Mouse (Mus musculus) gastrocnemius, postnatal 36 days (tissue): ENCODE results near the gene Lrrn1. TPM values are rescaled to one million over a fixed set of nuclear protein-coding genes. Genes with fewer than 3 reads are reported as not detected.

Source experiments
- DNase-seq, 2 experiments: peaks; one replicate each; pipeline ENCODE4 v3.0.0; 2022
- intact Hi-C: fragments of 180-260 bp; cut with DNase I; formaldehyde crosslinking; loops from one replicate; pipeline ENCODE4 v1.15.1; 2025
- long read RNA-seq, 2 experiments: library from polyadenylated mRNA; stranded (forward); transcript quantifications; one replicate each; pipeline ENCODE4 v2.0.0; 2021
- total RNA-seq, 2 experiments: library from RNA; stranded (reverse); gene quantifications; 2 replicates each; pipeline ENCODE4 v1.2.3; 2021

The Lrrn1 gene
- total RNA-seq = 1 to 10 TPM; 6.1 to 7.3 TPM
- long read RNA-seq, experiment 1, partial matches to known transcripts = 0 of 3 reads
- long read RNA-seq, experiment 1, other reads (novel, unspliced or antisense) = 1 of 3 reads
- long read RNA-seq, experiment 2, partial matches to known transcripts = 0 of 6 reads
- long read RNA-seq, experiment 2, other reads (novel, unspliced or antisense) = 2 of 6 reads

DNA sequence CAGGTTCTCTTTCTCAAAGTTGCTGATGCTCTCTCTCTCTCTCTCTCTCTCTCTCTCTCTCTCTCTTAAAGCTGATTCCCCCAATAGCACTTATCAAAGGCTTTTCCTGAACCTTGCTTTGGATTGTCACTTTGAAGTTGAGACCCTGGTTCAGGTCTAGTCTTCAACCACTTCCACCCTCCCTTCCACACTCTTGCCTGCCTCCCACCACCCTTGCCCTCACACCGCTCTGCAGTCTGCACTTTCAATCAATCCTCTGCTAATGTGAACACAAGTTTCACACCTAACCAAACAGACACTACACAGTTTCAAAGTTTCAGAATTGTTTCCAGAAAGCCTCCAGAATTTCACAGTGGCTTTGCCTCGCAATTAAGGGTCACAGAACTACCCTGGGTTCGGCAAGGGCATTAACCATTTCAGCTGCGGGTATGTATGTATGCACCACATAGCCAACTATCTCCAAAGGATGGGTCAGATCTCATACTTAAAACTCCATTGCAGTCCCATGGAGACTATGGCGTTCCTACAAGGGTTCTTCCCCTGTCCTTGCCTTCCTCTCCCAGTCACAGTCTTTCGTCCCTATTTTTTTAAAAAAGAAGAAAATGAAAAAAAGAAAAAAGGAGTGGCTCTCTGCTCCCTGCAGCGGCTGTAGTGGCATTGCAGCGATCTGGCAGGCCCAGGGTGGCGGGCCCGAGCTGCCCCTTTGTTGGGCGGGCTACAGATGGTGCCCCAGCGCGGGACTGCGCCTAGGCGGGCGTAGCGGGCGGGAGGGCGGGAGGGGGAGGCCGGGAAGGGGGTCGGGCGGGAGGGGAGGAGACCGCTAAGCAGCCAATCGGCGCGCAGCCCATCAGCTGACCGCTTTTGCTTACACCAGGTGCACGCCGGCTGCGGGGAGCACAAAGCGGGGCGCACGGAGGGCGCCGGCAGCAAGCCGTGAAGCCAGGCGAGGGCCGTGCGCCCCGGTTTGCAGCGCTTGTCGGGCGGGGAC, at the start of gene Lrrn1:
TSS of gene Lrrn1 (plus strand) at position 892 of the 988 bp plus-strand sequence.
- DNase-seq = peak in 1 of 2 experiments; percentile 12
- intact Hi-C loops = no loop called here

DNA sequence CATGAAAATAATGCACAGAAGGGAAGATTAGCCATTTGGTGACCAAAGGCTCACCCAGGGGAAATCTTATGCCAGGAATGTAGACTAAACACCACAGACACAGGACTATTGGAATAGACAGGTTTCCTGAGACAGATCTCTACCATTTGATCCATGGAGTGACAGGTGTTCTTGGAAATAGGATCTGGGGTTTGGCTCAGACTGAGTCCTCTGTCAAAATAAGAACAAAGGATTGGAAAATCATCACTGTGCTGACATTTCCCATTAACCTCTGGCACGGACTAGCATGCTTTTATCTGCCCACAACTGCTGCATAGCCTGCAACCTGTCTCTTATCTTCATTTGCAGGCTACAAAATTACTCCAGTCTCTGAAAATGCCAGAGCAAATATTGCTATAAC, 35.1 kb upstream of the Lrrn1 start:
- DNase-seq = no peak
- intact Hi-C loops = no loop called here

DNA sequence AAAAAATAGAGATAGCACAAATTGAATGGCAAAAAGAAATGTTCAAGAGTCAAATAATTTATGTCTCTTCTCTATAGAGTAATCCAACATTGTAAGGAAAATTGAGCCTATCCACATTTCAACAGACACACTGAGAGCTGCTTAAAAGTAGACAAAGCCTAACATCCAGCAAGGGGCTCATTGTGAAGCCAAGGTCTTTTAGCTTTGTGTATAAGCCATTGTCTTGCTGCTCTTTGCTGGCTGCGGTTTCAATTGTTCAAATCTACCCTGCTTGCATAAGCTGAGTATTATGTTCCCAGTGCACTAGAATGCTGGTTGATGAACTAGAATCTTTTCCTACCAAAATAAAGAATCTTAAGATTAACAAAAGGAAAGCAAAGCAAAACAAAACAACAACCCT, 33.7 kb upstream of the Lrrn1 start:
- DNase-seq = no peak
- intact Hi-C loops = no loop called here

DNA sequence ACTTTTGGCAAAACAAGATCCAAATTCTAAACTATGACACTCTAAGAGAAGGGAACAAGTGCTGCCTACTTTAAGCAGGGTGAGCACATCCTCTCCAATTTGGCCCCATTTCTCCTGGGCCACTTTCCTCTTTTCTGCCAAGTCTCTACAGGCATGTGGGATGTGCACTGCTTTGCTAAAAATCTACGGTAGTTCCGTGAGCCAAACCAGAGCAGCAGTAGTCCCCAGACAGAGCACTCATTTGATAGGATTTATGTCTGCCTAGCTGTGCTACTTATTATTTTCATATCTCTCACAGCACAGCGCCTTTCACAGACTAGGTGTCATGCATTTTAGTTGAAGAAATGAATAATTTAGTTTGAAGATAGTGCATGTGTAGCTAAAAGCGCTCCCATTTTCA, 15.9 kb upstream of the Lrrn1 start:
- intact Hi-C loops = no loop called here
- no peak for DNase-seq

DNA sequence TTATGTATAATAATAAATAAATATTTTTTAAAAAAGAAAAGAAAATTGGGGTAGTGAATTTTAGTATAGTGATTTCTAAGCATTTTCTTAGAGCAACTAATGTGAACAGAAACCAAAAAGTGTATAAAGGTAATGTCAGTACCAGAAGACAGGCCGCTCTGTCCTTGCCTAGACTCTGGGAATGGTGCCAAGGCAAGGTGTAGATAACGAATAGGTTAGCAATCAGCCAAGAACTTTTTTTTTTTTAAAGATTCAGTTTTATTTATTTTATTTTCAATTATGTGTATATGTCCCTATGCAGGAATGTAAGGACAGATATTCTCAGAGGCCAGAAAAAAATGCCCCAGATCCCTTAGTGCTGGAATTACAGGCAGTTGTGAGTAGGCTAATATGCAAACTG, 5.6 kb upstream of the Lrrn1 start:
- intact Hi-C loops = no loop called here
- no peak for DNase-seq

DNA sequence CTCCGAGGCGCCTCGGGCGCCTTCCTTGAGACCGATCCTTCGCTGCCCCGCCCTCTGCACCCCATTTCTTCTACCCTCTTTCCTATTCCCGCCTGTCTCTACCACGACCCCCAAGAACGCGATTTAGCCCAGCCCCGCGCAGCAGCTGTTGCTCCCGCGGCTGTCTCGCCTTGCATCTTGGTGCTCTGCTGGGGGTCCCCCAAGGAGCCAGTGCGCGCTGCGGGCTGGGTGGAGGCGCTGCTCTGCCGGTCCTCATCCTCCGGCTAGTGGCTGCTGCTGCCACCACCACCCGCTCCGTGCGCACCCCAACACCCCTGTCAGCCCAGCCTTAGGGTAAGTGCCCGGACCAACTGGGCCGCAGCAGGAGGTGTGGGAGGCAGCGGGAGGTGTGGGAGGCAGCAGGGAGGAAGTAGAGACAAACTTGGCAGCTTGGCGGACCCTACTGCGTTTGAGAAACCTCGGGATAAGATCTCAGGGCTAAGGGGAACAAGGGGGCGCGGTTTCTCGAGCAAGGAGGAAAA, 403 bp downstream of the Lrrn1 start:
- DNase-seq = peak in 1 of 2 experiments; percentile 12
- intact Hi-C loops = no loop called here

DNA sequence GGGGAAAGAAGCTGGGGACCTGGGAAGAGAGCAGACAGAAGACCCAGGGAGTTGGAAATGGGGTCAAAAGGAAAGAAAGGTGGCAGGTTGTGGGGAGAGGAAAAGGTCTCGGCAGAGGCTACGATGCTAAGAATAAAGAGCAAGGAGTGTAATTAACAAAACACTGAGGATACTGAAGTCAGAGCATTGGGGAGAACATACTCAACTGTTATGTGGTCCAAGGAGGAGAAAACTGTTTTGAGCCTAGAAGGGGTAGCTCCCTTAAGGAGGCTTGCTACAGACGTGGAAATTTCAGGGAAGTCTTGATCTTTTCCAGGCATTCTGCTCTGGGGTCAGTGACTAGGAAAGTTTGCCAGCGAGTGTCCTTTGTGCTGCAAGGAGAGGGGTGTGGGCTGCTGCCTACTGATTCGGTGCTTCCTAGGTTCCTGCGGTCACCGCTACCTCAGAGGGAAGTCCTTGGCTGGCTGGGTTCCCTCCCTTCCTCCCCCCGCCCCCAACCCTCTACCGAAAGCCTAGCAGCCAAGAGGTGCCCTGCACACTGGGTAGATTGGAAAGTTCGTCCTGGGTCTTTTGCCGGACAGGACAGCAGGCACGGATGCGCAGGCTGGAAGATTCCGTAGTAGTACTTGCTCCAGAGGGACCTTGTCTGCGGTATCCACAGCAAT, 1.2 kb downstream of the Lrrn1 start:
- intact Hi-C loops = no loop called here
- DNase-seq = no peak

DNA sequence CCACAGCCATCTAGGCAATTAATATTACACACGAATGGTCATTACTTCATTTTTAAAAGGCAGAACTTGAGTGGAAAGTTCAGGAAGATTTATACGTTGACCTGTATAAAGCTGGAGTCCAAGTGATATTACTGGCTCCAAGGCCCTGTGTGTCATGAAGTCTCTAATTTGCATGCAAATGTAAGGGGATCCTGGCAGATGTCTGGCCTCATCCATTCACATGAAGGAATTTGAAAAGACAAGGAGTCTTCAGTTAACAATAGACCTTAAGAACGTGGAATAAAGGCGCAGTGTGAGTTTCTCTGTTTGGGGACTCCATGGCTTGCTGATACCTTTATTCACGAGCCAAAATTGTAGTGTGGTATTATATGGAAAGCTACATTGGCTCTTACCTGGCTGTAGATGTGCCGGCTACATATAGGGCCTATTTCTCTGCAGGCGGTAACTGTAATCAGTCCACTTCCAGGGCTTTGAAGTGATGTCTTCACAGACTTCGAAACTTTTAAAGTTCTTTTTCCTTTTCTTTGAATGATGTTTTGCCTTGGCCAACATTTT, 2.0 kb downstream of the Lrrn1 start:
- DNase-seq = no peak
- intact Hi-C loops = no loop called here

DNA sequence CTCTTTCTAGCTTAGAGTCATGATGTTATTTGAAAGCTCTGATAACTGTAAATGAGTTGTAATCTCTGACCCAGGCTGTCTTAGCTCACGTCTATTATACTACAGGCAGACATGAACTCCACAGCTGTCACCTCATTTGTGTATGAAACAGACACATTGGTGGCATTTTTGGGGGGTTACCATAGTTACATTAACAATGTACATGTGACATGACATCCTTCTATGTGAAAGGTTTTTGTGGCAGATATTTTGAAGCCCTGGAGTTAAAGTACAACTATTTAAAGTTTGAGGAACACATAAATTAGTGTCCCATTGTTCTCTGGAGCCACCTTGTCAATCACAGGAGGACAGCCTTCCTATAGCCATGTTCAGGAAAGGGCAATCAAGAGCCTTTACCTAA, 5.0 kb downstream of the Lrrn1 start:
- DNase-seq = no peak
- intact Hi-C loops = no loop called here

DNA sequence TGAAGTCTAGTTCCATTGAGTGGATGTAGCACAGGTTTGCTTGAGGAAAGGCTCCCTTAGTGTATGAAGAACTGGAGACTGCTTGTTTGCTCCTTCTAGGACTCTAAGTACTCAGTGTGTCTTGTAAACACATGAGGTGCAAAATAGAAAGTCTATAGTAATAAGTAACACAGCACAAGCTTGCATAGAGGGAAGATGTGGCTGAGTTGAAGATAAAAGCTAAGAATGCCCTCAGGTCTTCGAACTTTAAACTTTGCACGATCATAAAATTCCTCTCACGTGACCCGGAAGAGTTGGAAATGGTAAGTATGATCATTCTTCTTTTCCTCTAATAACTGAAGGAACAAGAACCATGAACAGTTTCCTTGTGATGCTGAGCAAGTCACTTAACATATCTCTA, 7.1 kb downstream of the Lrrn1 start:
- no peak for DNase-seq
- intact Hi-C loops = no loop called here

DNA sequence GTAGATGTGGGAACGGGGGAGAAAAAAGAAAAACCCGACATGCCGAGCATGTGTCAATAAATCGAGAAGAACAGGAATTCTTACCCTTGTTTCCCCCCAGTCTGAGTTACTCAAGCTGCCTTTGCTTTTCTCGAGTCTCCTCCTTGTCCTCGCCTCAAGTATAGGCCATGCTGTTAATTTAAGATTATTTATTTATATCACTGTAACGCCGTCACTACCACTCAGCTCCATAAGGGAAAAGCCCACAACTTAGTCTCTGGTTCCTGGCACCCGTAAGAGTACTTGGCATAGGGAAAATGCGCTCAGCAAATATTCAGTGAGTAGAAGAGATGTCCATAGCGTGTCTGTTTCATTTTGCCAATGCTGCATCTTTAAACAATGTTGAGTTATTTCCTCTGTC, 11.7 kb downstream of the Lrrn1 start:
- intact Hi-C loops = no loop called here
- no peak for DNase-seq

- no peak for DNase-seq
- intact Hi-C loops = no loop called here
Observed at GRCm38 (mm10) chr6:107541918-107542317, 12.3 kb downstream of the Lrrn1 start.

- no peak for DNase-seq
- intact Hi-C loops = no loop called here
Observed at GRCm38 (mm10) chr6:107546272-107546671, 16.7 kb downstream of the Lrrn1 start.

DNA sequence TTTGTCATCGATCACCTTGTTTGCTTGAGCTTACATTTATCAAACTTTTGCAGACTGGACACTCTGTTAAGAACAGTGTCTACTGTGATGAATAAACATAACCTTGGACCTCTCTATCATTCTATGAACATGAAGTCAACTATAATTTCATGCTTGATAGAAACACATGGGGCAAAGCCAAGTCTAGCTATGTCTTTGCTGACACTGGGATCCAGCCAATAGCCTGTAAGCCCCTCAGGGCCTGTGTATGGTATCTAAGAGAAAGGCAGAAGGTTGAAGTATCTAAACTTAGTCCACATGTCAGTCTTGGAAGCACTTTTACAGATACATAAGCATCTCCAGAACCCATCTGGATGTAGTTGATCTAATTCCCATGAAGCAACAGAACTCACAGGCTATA, 22.9 kb downstream of the Lrrn1 start:
- intact Hi-C loops = no loop called here
- no peak for DNase-seq

DNA sequence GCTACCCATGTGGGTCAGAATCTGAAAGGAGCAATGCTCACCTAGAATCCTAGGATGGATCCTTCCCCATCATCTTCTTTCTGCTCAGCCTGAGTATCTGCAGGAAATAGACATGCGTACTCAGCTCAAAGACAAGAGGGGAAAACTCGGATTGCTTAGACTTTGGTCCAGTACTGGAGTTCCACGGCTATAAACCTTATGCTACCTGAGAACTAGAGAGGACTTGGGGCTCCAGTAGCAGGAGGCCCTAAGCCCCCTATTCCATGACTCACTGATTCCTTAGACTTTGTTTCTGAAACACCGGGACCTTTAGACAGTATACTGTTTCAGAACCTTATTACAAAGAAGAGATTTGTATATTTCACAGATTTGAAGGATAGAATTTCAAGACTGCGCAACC, 25.8 kb downstream of the Lrrn1 start:
- intact Hi-C loops = no loop called here
- no peak for DNase-seq

- intact Hi-C loops = no loop called here
- DNase-seq = peak in 1 of 2 experiments; percentile 8
Observed at GRCm38 (mm10) chr6:107556996-107557395, 27.4 kb downstream of the Lrrn1 start.

- DNase-seq = no peak
- intact Hi-C loops = no loop called here
Observed at GRCm38 (mm10) chr6:107557806-107558205, 28.2 kb downstream of the Lrrn1 start.

DNA sequence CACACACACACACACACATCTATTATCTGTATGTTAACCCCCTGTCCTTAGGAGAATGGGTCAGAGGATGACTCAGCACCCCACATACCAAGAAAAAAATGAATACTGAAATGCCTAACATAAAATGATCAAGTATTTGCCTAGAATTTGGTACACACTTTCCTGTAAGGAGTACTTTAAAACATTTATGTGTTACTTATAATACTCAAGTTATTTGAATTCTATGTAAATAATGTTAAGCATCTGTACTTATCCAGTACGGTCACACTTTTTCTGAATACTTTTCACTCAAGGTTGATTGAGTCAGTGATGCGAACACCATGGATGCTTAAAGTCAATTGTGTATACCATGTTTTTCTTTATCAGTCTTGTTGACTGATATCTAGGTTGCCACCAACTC, 32.7 kb downstream of the Lrrn1 start:
- DNase-seq = no peak
- intact Hi-C loops = no loop called here

DNA sequence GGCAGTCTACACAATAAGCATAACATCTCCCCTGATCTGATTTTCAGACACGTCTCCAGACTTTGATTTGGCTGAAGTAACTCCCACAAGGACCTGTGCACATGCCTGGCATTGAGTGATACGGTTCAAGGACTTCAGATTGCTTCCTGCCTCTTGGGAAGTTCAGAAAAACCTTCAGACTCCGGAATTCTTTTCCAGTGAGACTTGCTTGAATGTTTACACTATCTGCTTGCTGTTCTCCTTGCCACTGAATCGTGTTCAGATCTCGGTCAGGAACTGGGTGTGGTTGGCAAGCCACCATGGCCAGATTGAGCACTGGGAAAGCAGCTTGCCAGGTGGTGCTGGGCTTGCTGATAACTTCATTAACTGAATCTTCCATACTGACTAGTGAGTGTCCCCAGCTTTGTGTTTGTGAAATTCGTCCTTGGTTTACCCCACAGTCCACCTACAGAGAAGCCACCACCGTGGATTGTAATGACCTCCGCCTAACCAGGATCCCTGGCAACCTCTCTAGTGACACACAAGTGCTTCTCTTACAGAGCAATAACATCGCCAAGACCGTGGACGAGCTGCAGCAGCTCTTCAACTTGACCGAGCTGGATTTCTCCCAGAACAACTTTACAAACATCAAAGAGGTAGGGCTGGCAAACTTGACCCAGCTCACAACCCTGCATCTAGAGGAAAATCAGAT, 37.5 kb downstream of the Lrrn1 start:
- intact Hi-C loops = no loop called here
- DNase-seq = no peak

DNA sequence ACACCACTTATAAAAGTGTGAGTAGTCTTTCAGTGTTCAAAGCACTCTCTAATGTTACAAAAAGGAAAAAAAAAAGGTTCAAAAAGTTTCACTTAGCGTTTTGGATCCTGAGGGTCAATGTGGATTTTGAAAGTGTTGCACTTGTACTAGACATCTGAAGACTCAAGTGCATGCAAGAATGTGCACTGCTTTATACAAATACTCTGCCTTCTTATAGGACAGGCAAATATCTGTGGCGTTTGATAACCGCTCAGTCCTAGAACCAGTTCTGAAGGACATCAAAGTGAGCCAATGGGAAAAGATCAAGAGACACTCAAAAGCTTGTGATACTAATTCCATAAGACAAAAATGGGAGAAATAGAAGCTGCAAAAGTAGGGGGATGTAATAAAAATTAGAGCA, 45.0 kb downstream of the Lrrn1 start:
- DNase-seq = no peak
- intact Hi-C loops = no loop called here
